Mouse (Mus musculus): ENCODE measurements around the gene Tmem50a. TPM values are rescaled to one million over a fixed set of nuclear protein-coding genes. Genes with fewer than 3 reads are reported as not detected.

Tmem50a gene
- total RNA-seq, 2 experiments from 2014 or later, result 115 to 119 TPM

DNA sequence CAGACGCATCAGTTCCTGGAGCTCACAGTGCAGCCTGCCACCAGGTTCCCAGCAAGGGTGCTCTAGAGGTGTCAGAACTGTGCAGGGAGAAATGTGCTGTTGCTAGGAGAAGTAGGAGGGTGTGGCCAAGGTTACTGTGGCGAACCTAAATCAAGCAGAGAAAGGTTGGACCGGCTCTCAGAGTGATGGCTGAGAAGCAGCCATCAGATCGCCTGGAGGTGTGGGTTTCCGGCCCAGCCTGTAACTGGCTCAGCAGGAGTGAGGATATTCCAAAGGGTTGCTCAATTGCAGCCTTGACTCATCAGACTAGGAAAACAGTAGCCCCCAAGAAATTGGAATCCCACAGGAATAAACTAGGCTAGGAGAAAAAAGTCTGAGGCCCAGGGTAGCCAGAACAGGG is 58.3 kb downstream of the Tmem50a start:
- DNase-seq (ENCODE audit: low spot score in 2 of 2), result no peak
- intact Hi-C loops (cut with DNase I), result no loop called here

DNA sequence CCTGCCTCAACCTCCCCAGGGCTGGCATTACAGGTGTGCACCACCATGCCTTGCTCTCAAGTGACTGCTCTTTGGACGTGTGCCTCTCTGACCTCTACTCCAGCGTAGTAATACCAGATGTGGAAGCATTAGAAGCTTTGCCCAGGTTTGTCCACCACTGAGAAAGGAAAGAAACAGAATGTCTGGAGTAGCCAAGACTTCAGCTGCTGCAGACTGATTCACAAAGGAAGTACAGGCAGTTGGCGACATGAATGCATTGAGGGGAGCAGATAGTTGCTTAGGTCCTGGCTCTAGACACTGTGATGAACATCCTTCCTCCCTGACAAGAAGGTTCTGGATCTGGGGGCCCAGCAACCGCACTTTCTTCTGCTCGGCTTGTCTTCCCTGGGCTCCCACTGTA is 58.8 kb downstream of the Tmem50a start:
- no peak for DNase-seq (ENCODE audit: low spot score in 2 of 2)
- intact Hi-C loops (cut with DNase I), result no loop called here

DNA sequence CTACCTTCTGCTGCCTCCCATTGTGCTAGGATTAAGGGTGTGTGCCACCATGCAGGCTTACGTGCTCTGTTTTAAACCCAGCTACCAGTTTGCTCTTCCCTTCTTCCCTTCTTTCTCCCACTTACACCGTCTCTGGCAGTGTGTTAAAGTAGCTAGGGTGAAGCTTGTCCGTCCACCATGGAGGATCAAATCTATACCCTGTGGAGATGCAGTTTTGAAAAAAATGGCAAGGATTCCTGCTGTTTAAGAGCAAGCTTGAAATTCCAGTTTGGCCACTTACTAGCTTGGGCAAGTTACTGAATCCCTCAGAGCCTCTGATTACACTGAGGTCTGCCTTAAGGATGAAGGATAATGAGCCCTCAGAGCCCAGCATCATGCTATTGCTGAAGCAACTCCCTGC is 59.5 kb downstream of the Tmem50a start:
- intact Hi-C loops (cut with DNase I), result no loop called here

DNA sequence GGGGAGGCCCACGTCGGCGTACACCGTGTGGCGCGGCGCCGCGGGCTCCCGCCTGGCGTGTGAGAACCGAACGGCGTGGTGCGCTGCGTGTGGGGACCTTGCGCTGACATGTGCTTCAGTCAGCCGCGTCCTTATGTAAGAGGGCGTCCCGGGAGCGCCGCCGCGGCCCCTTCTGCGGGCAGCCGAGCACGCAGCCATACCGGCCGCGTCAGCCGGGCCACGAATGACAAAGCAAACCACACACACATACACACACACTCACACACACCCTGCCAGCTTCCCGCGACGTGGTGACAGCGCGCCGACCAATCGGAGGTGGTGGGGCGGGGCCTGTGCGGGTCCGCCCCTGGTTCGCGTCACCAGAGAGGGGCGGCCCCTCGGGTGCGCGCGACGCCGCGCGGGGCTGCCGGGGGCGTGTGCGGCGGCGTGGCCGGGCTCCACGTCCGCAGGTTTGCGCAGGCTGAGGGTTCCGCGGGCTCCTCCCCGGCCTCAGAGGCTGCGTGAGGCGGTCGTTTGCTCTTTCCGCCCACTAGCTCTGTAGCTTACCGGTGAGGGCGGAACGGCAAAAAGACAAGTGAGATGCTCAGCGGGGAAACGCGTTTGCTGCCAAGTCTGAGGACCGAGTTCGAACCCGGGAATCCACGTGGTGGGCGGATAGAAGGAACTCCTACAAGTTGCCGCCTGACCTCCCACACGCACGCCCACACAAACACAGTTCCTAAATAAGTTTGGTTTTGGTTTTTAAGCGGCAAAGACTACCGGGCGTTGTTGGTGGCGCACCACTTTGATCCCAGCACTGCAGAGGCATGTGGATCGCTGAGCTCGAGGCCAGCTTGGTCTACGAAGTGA is 61.0 kb downstream of the Tmem50a start:
- peak; percentile 95 to 97 for DNase-seq (ENCODE audit: low spot score in 2 of 2)
- intact Hi-C loops (cut with DNase I), result no loop called here

More for the DNA sequence above, 59.5 kb downstream of the Tmem50a start:
- no peak for DNase-seq (ENCODE audit: low spot score in 2 of 2)

DNA sequence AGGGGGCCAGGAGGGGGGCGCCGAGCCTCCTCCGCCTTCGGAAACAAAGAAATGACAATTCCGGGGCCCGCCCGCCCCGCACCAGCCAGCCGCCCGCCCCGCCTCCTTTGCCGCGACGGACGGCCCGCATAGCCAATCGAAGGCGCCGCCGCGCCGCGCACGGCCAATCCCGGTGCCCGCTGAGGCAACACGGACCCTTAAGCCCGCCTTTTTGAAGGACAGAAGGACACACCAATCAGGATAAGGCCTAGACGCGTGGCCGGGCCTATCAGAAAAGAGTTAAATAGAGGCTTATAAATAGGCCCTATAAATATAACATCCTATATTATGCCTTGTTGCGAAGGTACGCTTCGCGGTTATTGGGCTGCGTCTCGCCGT is 61.6 kb downstream of the Tmem50a start, which contains the start of gene Maco1:
Gene Maco1, minus strand, starts transcription at position 87 of the 378 bp plus-strand sequence.
- peak; percentile 100 for DNase-seq (ENCODE audit: low spot score in 2 of 2)
- intact Hi-C loops (cut with DNase I), result no loop called here

DNA sequence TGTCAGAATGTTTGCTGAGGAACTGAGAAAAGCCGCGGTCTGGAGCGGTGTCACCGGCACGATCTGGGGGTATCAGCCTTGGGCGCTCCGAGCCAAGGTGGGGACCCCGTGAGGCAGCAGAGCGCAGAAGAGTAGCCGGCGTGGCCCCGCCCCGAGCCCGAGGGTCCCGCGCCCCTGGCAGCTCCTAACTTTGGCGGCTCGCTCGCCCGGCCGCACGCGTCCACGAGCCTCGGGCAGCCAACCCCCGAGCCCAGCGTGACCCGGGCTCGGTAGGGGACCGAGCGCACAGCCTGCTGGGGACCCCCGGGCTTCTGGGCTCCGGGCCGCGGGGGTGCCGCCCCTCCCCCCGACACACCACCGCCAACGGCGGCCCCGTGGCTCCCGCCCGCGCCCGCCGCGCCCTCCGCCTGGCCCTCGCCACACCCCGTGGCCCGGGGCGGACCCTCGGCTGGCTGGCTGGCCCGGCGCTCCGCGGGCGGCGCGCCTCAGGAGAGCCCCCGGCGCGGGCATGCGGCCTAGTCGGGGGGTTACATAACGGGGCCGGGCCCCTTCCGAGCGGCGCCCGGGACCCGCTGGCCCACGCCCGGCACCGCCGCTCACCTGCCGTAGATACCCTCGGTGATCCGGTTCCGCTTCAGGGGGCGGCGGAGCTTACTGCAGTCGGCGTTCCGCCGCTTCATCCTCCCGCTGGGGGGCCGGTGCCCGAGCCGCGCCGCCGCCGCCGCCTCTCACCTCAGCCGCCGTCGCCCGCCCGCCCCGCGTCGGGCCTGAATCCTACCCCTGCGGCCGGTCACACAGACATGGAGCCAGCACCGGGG is 62.2 kb downstream of the Tmem50a start:
- intact Hi-C loops (cut with DNase I), result no loop called here
- DNase-seq (ENCODE audit: low spot score in 2 of 2), result peak; percentile 22 to 35

DNA sequence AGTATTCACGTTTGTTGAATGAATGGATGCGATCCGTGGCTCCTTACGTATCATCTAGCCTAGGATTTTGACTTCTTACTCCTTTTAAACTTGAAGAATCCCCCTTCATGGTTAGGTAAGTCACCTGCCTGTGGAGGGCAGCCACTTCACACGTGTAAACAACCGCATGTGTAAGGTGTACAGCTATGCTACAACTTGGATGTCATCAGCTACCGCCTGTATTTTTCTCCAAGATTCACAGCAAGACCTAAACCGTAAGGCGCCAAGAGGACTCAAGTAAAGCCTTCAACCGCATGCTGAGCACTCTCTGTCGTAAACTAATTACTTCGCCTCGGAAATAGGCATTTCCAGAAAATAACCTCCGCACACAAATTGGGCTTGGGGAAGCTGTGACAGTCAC is 62.9 kb downstream of the Tmem50a start:
- intact Hi-C loops (cut with DNase I), result no loop called here

DNA sequence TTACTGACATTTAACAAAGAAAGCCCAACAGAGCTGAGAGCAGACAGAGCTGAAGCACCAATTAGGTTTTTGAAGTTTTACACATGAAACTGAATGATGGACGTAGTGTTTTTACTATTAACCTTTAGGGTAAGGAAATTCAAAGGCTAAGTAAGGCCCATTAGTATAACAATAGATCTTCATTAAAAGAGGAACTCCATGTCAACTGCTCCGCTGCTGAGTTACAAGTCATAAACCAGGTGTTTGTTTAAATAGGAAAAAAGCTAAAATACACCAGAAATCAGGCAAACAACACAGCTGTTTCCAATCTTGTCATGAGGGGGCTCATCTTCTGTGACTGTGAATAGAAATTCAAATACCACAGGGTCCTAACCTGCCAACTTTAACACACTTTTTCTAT is 63.6 kb downstream of the Tmem50a start:
- no peak for DNase-seq (ENCODE audit: low spot score in 2 of 2)
- intact Hi-C loops (cut with DNase I), result no loop called here

More for the DNA sequence above, 62.9 kb downstream of the Tmem50a start:
- peak in 1 of 2 experiments; percentile 16 for DNase-seq (ENCODE audit: low spot score in 2 of 2)

DNA sequence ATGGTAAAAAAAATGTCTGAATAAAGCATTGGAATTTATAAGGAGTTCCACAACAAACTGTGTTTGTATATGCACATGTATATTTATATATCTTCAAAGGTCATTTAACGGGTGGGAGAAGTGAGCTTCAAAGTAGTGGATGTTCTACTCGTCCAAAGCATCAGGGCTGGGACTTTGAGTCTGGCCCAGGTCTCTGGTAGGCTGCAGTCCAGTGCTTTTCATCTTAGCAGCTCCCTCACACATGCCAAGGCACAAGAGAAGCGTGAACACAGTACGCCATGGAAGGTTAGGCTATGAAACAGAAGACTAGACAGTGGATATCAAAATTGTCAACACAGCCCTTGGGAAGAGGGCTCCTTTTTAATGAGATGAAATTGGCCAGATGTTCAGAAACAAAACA is 64.3 kb downstream of the Tmem50a start:
- DNase-seq (ENCODE audit: low spot score in 2 of 2), result no peak
- intact Hi-C loops (cut with DNase I), result no loop called here

Other genes with a start within 250 kb of the Tmem50a start
- gene Man1c1, start 210.7 kb downstream of the Tmem50a start, total RNA-seq (2021), result 10 to 100 TPM; 42.3 to 42.7 TPM
- 1 to 10 TPM; 2.7 TPM for gene Ldlrap1, start 147.0 kb downstream of the Tmem50a start, total RNA-seq (2021)
- gene Maco1, start 61.7 kb downstream of the Tmem50a start, total RNA-seq (2021), result 10 to 100 TPM; 49.2 to 52.0 TPM
- gene Rhd, start 50.5 kb downstream of the Tmem50a start, total RNA-seq (2021), result not detected
- 100 to 1,000 TPM; 230 to 267 TPM for gene Rsrp1, start 8.6 kb upstream of the Tmem50a start, total RNA-seq (2021)
- gene Syf2, start 15.9 kb upstream of the Tmem50a start, total RNA-seq (2021), result 10 to 100 TPM; 51.0 to 52.7 TPM
- gene Runx3, start 205.6 kb upstream of the Tmem50a start, total RNA-seq (2021), result not detected